Mouse (Mus musculus) CD4-positive, CD25-positive, alpha-beta regulatory T cell, adult 4 months (primary cell): ENCODE data around the gene Dnajb1. TPM values are rescaled to one million over a fixed set of nuclear protein-coding genes. Genes with fewer than 3 reads are reported as not detected.
A peak's percentile ranks its signal among the peaks of the same experiment; 100 is the strongest.

ENCODE experiments used
- ATAC-seq: one replicate; pipeline ENCODE4 v1.8.0; 2017
- polyA plus RNA-seq, 2 experiments: library from polyadenylated mRNA; unstranded; fragments of 100-300 nt; shearing (Covaris generic); gene quantifications; one replicate each; pipeline ENCODE4 v1.2.1; 2017

Dnajb1 gene
- polyA plus RNA-seq, 2 experiments from 2014 or later: 44.9 to 62.3 TPM

- ATAC-seq: no peak
These were observed 5.7 kb downstream of the Dnajb1 start for GRCm38 (mm10) chr8:83613695-83614094.

- no peak for ATAC-seq
These were observed 8.6 kb downstream of the Dnajb1 start for GRCm38 (mm10) chr8:83616625-83617024.

- ATAC-seq: no peak
These were observed 9.1 kb downstream of the Dnajb1 start for GRCm38 (mm10) chr8:83617111-83617510.

- no peak for ATAC-seq
These were observed 10.6 kb downstream of the Dnajb1 start for GRCm38 (mm10) chr8:83618566-83618965.

GRCm38 (mm10) chr8:83619568-83620285, 11.7 kb downstream of the Dnajb1 start:
- ATAC-seq: no peak

GRCm38 (mm10) chr8:83621691-83622388, 13.8 kb downstream of the Dnajb1 start:
- ATAC-seq: no peak

- ATAC-seq: peak; percentile 93
These were observed 14.5 kb downstream of the Dnajb1 start for GRCm38 (mm10) chr8:83622389-83622989.

GRCm38 (mm10) chr8:83623549-83623948, 15.6 kb downstream of the Dnajb1 start:
- no peak for ATAC-seq

- ATAC-seq: no peak
These were observed 16.7 kb downstream of the Dnajb1 start for GRCm38 (mm10) chr8:83624739-83625138.

- no peak for ATAC-seq
These were observed 17.8 kb downstream of the Dnajb1 start for GRCm38 (mm10) chr8:83625676-83626299.

GRCm38 (mm10) chr8:83632083-83632707, 24.2 kb downstream of the Dnajb1 start:
- ATAC-seq: no peak

- ATAC-seq: no peak
These were observed 30.9 kb downstream of the Dnajb1 start for GRCm38 (mm10) chr8:83638856-83639255.

GRCm38 (mm10) chr8:83639649-83640048, 31.7 kb downstream of the Dnajb1 start:
- ATAC-seq: no peak

GRCm38 (mm10) chr8:83647511-83647910, 39.5 kb downstream of the Dnajb1 start:
- ATAC-seq: no peak

GRCm38 (mm10) chr8:83648031-83648430, 40.0 kb downstream of the Dnajb1 start:
- no peak for ATAC-seq

GRCm38 (mm10) chr8:83649699-83650098, 41.7 kb downstream of the Dnajb1 start:
- no peak for ATAC-seq

- peak; percentile 98 for ATAC-seq
These were observed 44.2 kb downstream of the Dnajb1 start, which contains the start of gene Gipc1 for GRCm38 (mm10) chr8:83652030-83652743. Gene Gipc1, plus strand, starts transcription at chr8:83652677.

- peak; percentile 21 for ATAC-seq
These were observed 45.0 kb downstream of the Dnajb1 start for GRCm38 (mm10) chr8:83652744-83653661.

GRCm38 (mm10) chr8:83653662-83654017, 45.6 kb downstream of the Dnajb1 start:
- no peak for ATAC-seq

GRCm38 (mm10) chr8:83654725-83655124, 46.7 kb downstream of the Dnajb1 start:
- ATAC-seq: no peak

GRCm38 (mm10) chr8:83656043-83656442, 48.0 kb downstream of the Dnajb1 start:
- ATAC-seq: no peak
